ENCODE assay signal across 35 mouse cellular contexts in the genomic region with DNA sequence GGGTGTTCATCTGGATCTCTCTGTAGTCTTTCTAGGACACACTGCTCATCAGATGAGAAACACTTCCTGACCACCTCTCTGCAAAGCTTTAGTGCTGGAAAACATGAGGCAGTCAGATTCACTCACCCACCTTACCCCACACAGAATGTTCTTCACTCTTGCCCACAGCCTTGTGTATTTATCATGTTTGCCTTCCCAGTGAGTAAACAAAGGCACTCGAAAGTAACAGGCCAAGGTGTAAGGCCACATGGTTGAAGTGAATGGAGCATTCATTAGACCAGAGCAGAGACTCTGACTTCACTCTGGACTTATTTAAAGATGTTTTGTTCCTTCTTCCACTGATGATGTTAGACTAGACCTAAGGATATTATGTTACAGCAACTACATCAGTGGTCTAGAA.
"Had no signal": no experiment of that assay in that cellular context is flagged by ENCODE, and none has a peak within 500 bp of the region (broad histone marks: within the 10 kb centered on the region; RNA-seq: fewer than 3 reads in every experiment).

No protein-coding gene starts in this region.

- DNase-seq: heart, postnatal 10 days; heart, postnatal 14 days; heart, postnatal 36 days; heart, postnatal 4 days; kidney, adult 11 months; kidney, adult 18-20 months; kidney, adult 2 months; kidney, adult 8-10 months; kidney, adult 9 months; kidney, postnatal 10 days; kidney, postnatal 14 days; kidney, postnatal 25 days; kidney, postnatal 36 days; kidney, postnatal 4 days; layer of hippocampus, adult 9-11 months; layer of hippocampus, postnatal 36 days had no signal

- H3K4me1 ChIP-seq: heart, embryonic 10.5 days; heart, embryonic 12.5 days; heart, embryonic 13.5 days; heart, embryonic 15.5 days; hindbrain, embryonic 10.5 days; hindbrain, embryonic 12.5 days; hindbrain, embryonic 13.5 days; hindbrain, embryonic 15.5 days; intestine, embryonic 15.5 days; kidney, embryonic 15.5 days had no signal

- H3K9me3 ChIP-seq: heart, embryonic 10.5 days; heart, embryonic 12.5 days; heart, embryonic 13.5 days; heart, embryonic 15.5 days; hindbrain, embryonic 10.5 days; hindbrain, embryonic 12.5 days; hindbrain, embryonic 13.5 days; hindbrain, embryonic 15.5 days; intestine, embryonic 15.5 days; kidney, embryonic 15.5 days had no signal

- H3K4me3 ChIP-seq: heart, embryonic 10.5 days; heart, embryonic 12.5 days; heart, embryonic 13.5 days; heart, embryonic 15.5 days; hindbrain, embryonic 10.5 days; hindbrain, embryonic 12.5 days; hindbrain, embryonic 13.5 days; hindbrain, embryonic 15.5 days; intestine, embryonic 15.5 days; kidney, embryonic 15.5 days; layer of hippocampus, adult 2 months had no signal

- H3K4me2 ChIP-seq: heart, embryonic 11.5 days; heart, embryonic 12.5 days; heart, embryonic 13.5 days; heart, embryonic 15.5 days; hindbrain, embryonic 12.5 days; hindbrain, embryonic 13.5 days; hindbrain, embryonic 14.5 days; hindbrain, embryonic 15.5 days; intestine, embryonic 15.5 days; kidney, embryonic 15.5 days had no signal

- ATAC-seq: hindbrain, embryonic 16.5 days; hindbrain, postnatal 0 days; inflammation-experienced regulatory T-cells, adult 6 months; intestine, embryonic 15.5 days; intestine, embryonic 16.5 days; intestine, postnatal 0 days had no signal

- H3K27me3 ChIP-seq: heart, embryonic 12.5 days; heart, embryonic 13.5 days; heart, embryonic 15.5 days; hindbrain, embryonic 12.5 days; hindbrain, embryonic 13.5 days; hindbrain, embryonic 15.5 days; intestine, embryonic 15.5 days; kidney, embryonic 15.5 days had no signal

- H3K27ac ChIP-seq: heart, embryonic 10.5 days; heart, embryonic 13.5 days; heart, embryonic 15.5 days; hindbrain, embryonic 10.5 days; hindbrain, embryonic 12.5 days; hindbrain, embryonic 13.5 days; hindbrain, embryonic 14.5 days; hindbrain, embryonic 15.5 days; hindbrain, postnatal 0 days; intestine, embryonic 15.5 days; kidney, embryonic 15.5 days; kidney, postnatal 0 days; layer of hippocampus, adult 2 months had no signal

- H3K9ac ChIP-seq: heart, embryonic 12.5 days; heart, embryonic 13.5 days; heart, embryonic 15.5 days; hindbrain, embryonic 12.5 days; hindbrain, embryonic 13.5 days; hindbrain, embryonic 14.5 days; hindbrain, embryonic 15.5 days; intestine, embryonic 15.5 days; kidney, embryonic 15.5 days had no signal

- H3K36me3 ChIP-seq: heart, embryonic 10.5 days; heart, embryonic 12.5 days; heart, embryonic 13.5 days; heart, embryonic 15.5 days; hindbrain, embryonic 10.5 days; hindbrain, embryonic 12.5 days; hindbrain, embryonic 13.5 days; hindbrain, embryonic 15.5 days; intestine, embryonic 15.5 days; kidney, embryonic 15.5 days had no signal
